Mouse (Mus musculus): ENCODE measurements around the gene Rnf13.
"Not testable (repeated sequence)": the region's sequence is repeated elsewhere in the genome, so short reads cannot be mapped to it uniquely, and the experiment has no call there.

Gene Rnf13

DNA sequence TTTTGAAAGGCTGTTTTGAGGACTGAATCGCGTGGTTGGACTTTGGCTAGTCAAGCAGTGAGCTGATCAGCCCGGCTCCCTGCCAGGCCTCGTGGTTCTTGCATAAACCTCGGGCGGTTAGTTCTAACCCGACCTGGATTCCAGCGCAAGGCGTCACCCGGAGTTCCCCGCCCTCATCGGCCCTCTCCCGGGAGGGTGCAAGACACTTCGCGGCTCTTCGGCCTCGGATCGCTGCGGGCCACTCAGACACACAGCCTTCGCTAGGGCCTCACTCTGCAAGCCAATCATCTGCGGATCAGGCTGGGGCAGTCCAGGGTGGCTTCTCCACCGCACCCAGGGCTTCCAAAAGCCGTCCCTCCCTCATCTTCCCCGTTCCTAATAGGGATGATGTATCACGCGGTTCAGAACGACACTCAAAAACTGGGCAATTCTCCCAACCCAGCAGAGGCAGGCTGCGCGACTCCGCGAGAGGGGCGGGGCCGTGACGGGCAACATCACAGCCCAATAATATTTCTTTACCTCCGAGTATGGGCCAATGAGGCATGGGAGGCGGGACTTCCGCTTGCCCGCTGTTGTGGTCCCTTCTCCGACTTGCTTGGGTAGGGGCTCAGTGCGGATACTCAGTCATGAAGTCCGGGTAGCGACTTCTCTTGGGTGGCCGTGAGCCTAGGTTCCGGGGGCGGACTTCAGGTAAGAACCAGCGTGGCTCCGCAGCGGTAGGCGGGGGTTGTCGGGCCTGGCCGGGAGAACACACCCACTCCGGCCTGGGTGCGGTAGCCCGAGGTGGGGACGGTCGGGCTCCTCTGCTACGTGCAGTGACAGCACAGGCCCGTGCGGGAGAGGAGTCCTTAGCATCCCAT, at the start of gene Rnf13:
TSS of gene Rnf13 (plus strand) at position 552 of the 860 bp plus-strand sequence.
- DNase-seq = peak; percentile 97

DNA sequence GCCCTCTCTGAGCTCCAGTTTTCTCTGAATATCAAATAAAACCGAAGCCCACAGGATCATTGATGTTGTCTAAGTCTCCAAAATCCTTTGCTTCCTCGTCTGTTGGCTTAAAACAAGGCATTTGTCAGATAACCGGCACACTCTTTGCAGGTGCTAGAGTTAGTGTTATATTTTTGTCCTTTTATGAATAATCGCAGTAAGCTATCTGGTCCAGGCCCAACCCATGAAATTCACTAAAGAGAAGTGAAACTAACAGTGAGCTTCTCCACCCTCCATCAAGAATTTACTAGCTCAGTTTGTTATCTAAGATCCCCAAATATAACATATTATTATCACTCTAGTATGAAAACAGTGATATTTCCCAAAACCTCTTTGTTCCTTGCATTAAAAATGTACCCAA, 44.1 kb upstream of the Rnf13 start:
- no peak for DNase-seq

DNA sequence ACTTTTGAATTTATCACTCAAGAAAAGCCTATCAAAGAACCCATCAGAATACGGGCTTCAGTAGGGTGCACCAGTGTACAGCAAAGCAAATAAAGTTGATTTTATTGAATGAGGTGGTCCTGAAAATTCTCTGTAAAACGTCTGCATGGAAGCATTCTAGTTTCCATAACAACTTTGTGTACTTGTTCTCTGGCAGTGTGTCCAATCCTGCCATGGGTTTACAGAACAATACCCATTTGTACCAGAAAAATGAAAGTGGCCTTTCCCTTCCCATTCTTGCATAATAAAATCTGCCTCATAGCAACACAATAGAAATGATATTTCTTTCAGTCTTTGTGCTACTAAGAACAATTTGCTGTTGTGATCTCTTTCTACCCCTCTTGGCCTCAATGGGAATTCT, 43.1 kb upstream of the Rnf13 start, which contains the start of gene Ankub1:
TSS of gene Ankub1 (minus strand) at position 81 of the 400 bp plus-strand sequence.
- no peak for DNase-seq

DNA sequence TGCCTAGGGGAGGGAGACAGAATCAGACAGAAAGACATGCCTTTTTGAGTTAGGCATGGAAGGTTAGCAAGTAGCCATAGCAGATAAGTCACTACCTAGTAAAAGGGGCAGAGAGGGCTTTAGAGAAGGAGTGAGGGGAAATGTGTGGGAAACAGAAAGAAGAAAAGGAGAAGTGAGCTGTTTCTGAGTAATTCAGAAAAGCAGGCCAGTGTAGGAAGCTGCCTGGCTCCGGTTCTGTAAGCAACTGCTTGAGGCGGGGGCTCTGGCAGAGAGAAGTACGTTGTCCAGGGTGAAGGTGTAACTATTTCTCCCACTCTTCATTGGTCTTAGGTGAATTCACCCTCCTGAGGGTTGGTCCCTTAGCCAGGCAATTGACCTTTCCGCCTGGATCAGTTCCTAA, 39.6 kb upstream of the Rnf13 start:
- DNase-seq = peak; percentile 32

DNA sequence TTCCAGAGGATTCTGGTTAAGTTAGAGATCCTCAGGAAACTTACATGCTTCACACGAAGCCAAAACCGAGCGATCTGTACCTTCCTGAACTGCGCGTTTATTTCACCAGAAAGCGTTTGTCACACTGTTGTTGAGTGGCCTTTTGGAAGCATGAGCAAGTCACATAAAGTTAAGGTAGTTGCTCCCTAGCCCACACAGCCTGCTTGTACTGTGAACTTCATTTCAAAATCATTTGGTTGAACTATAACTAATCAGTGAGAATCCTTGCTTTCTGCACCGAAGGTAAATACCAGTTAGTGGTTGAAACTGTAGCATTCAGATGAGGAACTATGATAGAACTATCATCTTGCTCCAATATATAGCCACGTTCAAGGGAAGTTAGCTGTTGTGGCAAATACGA, 39.1 kb upstream of the Rnf13 start:
- peak; percentile 35 for DNase-seq

DNA sequence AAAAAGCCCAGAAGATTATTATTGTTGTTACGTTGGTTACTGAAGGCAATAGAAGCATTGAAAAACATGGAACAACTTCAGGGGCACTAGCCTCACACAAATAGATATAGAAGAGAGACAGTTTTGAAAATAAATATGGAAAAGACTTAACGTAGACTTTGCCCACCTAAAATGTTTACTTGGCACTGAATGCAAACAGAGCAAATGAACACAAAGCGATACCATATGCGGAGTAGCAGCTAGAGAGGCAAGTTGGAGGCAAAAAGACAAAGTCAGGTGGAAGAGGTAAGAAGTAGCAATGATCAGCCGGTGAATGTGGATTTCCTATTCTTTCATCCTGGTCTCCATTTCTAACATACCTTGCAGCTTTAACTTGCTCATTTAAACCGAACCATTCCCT, 21.7 kb upstream of the Rnf13 start:
- no peak for DNase-seq

DNA sequence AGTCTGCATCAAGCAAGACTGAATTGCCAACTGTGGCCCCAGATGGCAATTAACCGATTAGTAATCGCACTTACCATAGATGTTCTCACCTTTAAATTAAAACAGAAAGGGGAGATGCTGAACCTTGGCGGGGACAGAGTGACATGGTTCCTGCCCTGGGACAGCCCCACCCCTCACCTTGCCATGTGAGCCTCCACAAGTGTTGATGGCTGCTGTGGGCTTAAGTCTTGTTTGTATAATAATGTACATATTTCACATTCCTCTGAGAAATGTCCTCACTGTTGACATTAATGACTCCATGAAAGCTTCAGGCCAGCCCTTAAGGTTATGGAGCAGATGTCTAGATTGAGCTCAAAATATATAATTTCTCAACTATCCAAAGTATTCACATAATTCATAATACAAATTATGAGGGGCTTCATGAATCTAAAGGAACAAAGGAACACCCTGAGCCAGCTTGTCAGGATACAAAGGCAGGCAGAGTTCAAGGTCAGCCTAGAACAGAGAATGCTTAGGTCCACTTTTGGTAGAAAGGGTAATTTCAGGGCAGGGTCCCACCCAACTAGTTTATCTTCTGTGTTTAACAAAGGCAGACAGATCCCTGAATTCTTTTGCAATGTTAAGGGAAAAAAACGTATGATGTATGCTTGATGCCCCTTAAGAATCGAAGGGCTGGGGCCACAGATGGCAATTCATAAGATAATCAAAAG, 3.5 kb upstream of the Rnf13 start:
- DNase-seq = no peak

DNA sequence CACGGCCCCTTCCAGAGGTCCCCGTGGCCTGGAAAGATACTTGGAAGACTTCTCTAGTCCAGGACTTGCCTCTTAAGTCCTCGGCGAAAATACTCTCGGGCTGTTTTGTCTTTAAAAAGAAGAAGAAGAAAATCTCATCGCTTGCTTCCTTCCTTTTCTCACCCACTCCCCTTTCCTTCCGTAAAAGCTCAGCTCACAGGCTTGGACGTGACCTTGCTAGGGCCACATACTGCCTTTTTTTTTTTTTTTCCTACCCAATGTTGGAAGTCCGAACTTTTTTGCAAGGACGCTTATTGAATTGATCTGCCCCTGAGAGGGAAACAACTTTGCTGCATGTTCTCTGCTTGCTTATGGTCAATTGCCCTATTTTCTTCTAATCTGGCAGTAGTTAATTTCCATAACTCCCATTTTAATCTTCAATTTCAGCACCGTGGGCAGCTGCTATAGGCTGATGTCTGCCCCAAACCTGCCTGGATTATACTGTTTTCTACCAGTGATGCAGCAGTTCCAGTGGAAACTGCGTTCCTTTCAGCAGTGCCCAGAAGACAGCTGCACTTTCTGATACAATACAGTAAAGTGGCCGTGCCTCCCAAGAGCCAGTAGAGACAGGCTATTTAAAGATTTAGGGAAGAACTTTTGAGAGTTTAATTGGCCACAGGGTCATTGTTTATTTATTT, 695 bp downstream of the Rnf13 start:
- DNase-seq = no peak

DNA sequence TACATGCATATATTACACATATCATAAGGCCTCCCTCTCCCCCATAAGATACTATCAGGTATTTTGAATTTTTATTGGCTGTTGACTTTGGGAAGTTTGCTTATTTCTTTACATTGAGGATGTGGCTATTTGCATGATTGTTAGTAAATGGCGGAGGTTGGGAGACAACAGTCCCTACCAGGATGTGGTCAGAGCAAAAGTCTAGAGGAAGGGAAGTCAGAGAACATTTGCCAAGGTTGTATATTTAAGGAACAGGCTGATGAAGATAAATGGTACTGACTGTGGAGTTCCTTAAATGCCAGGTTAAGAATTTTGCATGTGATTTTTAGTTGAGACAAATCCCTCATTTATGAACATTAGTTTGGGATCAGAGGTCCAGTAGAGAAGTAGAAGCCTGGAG, 4.0 kb downstream of the Rnf13 start:
- no peak for DNase-seq

DNA sequence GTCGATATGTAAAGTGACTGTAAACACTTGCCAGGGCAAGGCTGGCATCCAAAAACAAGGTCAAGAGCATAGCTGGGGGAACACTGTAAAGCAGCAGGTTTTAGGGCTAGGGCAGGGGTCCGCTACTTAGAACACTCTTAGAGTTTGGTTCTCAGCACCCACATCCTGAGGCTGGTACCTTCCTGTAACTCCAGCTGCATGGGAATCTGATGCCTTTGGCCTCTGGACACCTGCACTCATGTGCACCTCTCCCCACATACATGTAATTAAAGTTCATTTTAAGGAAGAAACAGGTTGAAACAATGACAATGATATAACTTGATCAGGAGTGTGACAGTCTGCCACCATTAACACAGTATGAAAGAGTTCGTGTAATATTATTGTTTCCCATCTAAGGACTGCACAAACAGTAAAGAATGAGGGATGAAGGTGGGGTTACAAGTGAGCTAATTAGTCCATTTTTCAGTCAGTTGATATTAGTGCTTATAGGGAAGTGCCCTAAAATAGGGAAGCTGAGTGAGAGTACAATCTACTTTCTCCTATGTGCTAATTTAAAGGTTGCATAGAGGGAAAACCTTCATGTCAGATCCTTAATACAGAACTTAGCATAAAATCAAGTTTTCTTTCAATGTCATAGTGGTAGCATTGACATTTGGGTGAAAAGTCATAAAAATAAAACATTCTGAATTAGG, 12.9 kb downstream of the Rnf13 start:
- no peak for DNase-seq

DNA sequence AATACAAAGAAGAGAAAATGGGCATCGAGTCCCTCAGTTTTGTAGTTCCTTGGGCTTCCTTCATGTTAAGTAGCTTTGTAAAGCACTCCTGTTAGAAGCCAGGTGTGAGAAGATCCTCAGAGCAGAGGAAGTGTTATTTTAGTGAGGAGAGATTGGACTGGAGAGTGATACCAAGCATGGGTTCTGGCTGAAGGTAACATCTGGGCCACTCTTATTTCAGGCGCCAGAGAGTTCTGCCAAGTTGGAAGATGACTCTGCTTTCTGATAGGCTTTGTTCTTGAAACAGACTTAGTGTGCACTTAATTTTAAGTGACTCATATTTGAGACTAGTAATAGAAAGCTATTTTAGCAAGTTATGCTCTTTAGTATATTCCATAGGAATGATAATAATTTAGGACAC, 41.1 kb downstream of the Rnf13 start:
- DNase-seq = no peak

DNA sequence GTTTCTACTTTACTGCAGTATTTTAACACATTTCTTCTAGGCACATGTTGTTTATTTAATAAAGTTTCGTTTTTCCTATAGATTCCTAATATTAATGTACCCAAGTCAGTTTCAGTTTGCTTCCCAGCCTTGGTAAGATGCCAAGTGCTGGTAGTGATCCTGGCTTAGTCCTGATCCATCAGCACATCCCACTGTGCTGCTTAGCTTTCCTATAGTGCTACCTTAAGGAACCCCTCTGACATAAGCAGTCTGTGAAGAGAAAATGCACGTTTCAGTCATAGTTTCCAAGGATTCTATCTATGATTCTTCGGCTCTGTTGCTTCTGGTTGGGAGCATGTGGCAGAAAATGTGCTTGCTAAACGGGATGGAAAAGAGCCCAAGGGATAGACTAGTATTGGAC, 52.6 kb downstream of the Rnf13 start:
- DNase-seq = no peak

DNA sequence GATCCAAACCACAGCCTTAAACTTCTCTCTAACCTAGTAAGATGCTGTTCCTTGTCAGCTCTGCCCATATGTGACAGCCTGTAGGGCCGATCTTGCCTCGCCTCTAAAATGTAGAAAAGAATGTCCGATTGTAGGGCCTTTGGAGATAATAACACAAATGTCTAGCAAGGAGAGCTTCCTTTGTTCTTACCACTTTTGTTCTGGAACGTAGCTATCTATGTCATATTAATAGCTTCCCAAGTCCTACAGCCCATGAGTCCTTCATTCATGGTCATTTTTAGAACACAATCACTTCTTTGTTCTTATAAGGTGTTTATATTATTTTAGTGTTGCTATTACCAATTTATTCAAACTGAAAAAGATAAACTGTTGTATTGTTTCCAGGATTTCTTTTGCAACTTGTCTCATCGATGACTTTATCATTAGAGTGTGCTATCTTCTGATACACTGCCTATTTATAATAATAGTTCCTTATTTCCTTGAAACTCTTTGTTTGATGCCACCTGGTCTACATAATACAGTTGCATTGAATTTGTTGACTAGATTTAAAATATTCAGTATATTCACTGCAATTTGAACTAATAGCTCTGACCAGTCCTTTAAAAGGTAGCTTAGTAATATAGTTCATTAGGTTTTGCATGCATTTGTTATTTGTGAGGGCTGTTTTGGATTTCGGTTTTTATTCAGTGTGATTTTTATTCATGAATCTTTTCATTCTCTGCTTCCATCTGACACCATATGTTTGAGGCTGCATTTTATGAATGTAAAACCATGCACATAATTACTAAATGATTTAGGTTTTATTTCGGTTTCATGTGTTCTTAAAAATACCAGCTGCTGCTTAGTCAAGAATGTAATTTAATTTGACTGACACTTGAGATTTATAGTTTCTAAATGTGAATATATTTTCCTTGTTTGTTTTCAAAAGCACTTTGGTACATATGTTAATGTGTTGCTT, 53.4 kb downstream of the Rnf13 start:
- no peak for DNase-seq

DNA sequence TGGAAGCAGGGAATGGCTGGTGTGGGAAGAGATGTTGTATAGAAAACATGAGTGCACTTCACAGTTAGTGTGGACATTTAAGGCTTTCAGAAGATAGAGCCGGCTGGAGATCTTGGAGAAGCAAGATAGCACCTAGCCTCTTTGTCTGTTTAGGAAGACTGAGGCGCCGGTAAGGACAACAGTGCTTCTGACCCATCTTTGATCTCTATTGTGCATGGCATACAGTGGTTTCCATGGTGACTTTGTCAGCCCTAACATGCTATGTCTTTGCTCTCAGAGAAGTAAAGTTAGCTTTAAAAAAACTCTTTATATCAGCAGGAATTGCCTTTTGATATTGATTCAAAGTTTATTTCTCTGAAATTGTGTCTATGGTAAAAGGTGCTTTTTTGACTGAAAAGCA, 55.2 kb downstream of the Rnf13 start:
- no peak for DNase-seq

DNA sequence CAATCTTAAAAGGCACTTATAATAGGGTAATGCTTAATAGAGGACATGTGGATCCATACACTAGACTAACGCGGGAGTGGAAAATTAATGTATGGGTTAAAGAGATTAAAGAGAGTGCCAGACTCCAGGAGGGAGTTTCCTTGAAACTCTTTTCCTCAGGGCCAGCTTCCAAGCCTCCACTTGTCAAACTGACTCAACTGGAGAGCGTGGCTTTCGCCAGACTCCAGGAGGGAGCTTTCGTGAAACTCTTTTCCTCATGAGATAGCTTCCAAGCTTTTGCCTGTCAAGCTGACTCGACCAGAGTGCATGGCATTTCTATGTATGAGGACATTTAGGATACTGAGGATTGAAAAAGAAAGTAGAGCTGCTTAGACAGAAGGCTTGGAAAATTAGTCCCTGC, 59.2 kb downstream of the Rnf13 start:
- DNase-seq = not testable (repeated sequence)

DNA sequence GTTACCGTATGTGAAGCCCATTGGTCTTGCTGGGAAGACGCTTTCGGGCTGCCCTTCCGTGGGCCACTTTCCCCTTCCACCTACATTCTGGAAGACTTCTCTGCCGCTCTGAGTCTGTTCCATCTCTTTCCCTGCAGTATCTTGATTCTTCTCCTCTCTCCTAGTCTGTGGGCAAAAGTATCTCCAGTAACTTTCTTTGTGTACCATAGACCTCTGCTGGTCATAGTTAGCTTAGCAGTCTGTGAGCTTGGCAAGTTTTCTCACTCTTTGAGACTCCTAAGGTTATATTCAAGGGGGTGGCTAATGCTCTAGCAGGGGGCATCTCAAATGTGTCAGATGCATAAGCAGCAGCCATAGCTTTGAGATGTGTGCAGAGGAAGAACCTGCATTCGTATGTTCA, 79.6 kb downstream of the Rnf13 start:
- DNase-seq = no peak

DNA sequence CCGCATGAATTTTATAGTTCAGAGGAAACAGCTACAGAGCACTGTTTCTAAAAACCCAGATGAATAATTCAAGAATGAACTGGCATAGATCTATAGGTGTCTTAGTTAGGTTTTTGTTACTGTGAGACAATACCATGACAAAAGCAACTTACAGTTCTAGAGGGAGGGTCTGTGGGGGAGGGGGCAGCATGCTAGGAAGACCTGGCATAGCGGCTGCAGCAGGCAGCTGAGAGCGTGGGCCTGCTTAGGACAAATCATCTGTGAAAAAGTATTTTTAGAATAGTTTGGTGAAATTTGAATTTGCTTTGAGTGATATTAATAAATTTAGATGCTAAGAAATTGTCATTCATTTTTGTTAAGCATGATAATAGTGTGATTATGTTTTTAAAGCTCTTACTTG, 90.0 kb downstream of the Rnf13 start:
- DNase-seq = no peak

DNA sequence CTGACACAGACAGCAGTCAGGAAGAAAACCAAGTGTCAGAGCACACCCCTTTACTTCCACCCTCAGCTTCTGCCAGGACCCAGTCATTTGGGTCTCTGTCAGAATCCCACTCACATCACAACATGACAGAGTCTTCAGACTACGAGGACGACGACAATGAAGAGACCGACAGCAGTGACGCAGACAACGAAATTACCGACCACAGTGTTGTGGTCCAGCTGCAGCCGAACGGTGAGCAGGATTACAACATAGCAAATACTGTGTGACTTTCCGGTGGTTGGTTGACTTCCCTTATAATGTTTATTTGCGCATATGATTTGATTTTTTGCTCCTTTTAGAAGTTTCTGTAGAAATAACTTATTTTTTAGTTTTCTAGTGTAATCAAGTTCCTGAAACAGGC, 97.7 kb downstream of the Rnf13 start:
- DNase-seq = no peak

DNA sequence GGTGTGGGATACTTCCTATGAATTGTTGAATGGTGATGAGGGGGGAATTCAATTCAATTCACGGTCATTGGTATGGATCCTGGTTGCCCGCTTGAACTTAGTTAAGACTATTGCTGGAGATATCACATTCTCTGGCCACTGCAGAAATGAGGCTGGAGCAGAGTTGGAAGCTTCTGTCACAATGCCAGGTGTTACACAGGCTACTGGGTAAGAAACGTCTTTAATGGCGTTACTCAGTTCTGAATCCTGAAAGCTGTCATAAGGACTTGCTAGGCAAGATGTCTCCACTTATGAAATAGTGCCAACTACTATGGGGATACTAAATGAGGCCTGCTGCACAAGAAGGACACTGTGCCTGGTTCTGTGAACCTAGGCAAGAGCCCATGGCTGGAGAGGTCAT, 101.0 kb downstream of the Rnf13 start:
- DNase-seq = no peak

DNA sequence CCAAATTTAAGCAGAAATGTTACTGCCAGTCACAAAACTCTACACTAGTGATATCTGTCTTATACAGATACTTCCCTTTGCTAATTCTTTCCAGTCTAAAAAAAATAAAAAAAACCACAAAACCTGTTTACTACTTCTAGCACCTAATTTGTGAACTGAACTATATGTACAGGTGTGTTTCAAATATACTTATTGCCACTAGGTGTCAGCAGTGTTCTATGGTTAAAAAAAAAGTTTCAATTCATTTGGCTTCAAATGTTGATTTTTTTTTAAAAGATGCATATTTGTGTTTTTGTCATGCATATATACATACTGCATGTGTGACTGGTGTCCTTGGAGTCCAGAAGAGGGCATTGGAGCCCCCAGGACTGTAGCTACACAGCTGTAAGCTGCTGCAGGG, 107.9 kb downstream of the Rnf13 start:
- no peak for DNase-seq

DNA sequence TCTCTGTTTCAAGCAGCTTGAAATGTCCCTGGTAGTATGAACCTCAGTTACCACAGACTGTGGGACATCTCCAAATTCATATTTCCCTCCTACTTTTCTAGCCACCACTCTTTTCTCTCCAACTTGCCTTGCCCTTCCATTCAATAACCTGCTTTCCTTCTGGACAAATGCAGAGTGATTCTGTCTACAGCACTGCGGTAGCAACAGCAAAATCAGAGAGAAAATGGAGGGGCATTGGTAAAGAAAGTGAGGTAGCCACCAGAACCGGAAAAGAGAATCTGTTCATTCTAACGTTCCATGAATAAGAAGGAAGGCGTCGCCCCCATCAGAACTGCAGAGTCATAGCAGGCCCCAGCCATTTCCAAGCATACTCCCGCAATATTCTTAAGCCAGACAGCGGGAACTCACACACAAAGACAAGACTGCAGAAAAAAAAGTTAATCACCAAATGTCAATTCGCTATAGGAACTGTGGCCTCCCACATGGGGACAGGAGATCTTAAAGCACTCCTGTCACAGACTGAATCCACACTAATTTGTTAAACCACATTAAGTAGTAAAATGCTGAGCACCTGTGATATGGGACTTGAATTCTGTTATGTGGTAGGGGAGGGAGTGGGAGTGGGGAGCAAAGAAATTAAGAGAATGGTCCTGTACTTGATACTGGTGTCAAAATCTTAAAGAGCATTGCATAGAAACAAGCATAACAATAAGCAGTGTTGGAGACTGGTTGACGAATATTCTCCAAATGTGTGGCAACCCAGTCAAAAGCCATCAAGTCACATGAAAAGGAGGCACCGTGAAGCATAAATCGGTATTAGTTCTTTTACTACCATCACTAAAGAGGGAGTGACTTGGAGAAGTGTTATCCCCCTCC, 110.2 kb downstream of the Rnf13 start:
- no peak for DNase-seq
